Comparison of ENCODE assay signal across 8 mouse cellular contexts in the genomic region with DNA sequence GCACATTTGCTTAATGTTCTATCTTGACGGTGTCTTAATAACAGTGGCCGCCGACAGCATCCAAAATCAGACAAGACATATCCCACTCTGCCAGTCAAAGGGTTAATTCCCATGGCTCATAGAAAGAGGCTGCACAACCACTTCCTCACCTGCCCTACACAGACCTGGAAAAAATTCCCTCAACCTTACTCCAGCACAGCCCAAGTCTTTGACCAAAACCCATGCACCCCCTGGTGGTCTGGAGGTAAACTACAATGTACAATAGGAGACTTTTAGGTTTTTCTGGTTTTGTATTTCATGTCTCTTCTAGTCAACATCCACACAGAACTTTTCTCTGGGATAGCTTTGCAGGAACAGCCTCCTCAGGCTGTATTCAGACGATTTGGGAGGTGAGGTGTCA. TPM values are rescaled to one million over a fixed set of nuclear protein-coding genes. Genes with fewer than 3 reads are reported as not detected.
DNase-seq lines count a peak whose midpoint lies in the region; ATAC-seq and TF ChIP-seq lines count a peak whose summit lies in the region.

No protein-coding gene starts in this region.

- ATAC-seq in hindbrain, embryonic 14.5 days (ENCODE audit: low FRiP score), result no peak
- ATAC-seq in liver, embryonic 14.5 days (ENCODE audit: insufficient read depth), result no peak
- ATAC-seq in neural tube, embryonic 15.5 days (ENCODE audit: low FRiP score), result peak; percentile 62; the same call in 1 of the 2 replicates

- peak overlapping the region; percentile 61; the same call in 1 of the 2 replicates for H3K27ac ChIP-seq in left cerebral cortex, adult 2 months
- H3K27ac ChIP-seq in hindbrain, embryonic 14.5 days, result no peak overlapping the region
- H3K27ac ChIP-seq in liver, embryonic 14.5 days, result no peak overlapping the region
- 0 out of 2 replicates have a peak overlapping the region, but pooled peaks have one; percentile 41 for H3K27ac ChIP-seq in neural tube, embryonic 15.5 days (replicated peaks)

- DNase-seq in left cerebral cortex, adult 2 months (ENCODE audit: extremely low spot score in 1 of 2, low spot score in 2 of 2), result peak in 1 of 2 experiments; percentile 33
- no peak for DNase-seq in left cerebral cortex, adult 11 months (ENCODE audit: low spot score)
- DNase-seq in WW6 (ENCODE audit: low read depth, low spot score), result peak; percentile 53
- DNase-seq in embryo, embryonic 10 days (ENCODE audit: low spot score), result peak; percentile 56
- DNase-seq in hindbrain, embryonic 14.5 days (ENCODE audit: low spot score), result peak; percentile 67
- peak in 1 of 3 experiments; percentile 7 for DNase-seq in liver, embryonic 14.5 days (ENCODE audit: low read depth in 3 of 3, low spot score in 3 of 3)
- no peak for DNase-seq in frontal cortex, postnatal 14 days (ENCODE audit: low spot score in 2 of 2)

- H3K27me3 ChIP-seq in hindbrain, embryonic 14.5 days (ENCODE audit: control insufficient read depth, insufficient read depth, low read length), result no peaks in the 10 kb centered on the region
- no peaks in the 10 kb centered on the region for H3K27me3 ChIP-seq in liver, embryonic 14.5 days (ENCODE audit: control insufficient read depth, insufficient read depth, low read length)
- H3K27me3 ChIP-seq in neural tube, embryonic 15.5 days (replicated peaks), result no peaks in the 10 kb centered on the region

- no peaks in the 10 kb centered on the region for H3K9me3 ChIP-seq in hindbrain, embryonic 14.5 days (ENCODE audit: control insufficient read depth, low read length)
- H3K9me3 ChIP-seq in liver, embryonic 14.5 days (ENCODE audit: control insufficient read depth, low read length), result no peaks in the 10 kb centered on the region
- H3K9me3 ChIP-seq in neural tube, embryonic 15.5 days (replicated peaks), result no peaks in the 10 kb centered on the region

- no peak overlapping the region for H3K9ac ChIP-seq in hindbrain, embryonic 14.5 days
- H3K9ac ChIP-seq in liver, embryonic 14.5 days (replicated peaks), result no peak overlapping the region
- no peak overlapping the region for H3K9ac ChIP-seq in neural tube, embryonic 15.5 days (replicated peaks)

- no peaks in the 10 kb centered on the region for H3K36me3 ChIP-seq in hindbrain, embryonic 14.5 days (replicated peaks; ENCODE audit: control insufficient read depth, insufficient read depth)
- H3K36me3 ChIP-seq in liver, embryonic 14.5 days (replicated peaks; ENCODE audit: control insufficient read depth, insufficient read depth, low read depth), result no peaks in the 10 kb centered on the region
- H3K36me3 ChIP-seq in neural tube, embryonic 15.5 days, result no peaks in the 10 kb centered on the region

- intact Hi-C loops in left cerebral cortex, adult 2 months (cut with DNase I), result loop anchor here (2.0 to 10.0 kb wide), 3 partner anchors 92 to 340 kb away; no protein-coding TSS in a partner anchor

- H3K4me1 ChIP-seq in hindbrain, embryonic 14.5 days (replicated peaks; ENCODE audit: control insufficient read depth, insufficient read depth, low read length), result no peaks in the 10 kb centered on the region; the same call in 1 of the 2 replicates
- no peaks in the 10 kb centered on the region for H3K4me1 ChIP-seq in liver, embryonic 14.5 days (replicated peaks; ENCODE audit: control insufficient read depth in 2 of 2, insufficient read depth in 2 of 2, low read length in 1 of 2)
- H3K4me1 ChIP-seq in neural tube, embryonic 15.5 days, result peaks cover 3% of the 10 kb centered on the region

- no peak overlapping the region for H3K4me3 ChIP-seq in left cerebral cortex, adult 2 months
- no peak overlapping the region for H3K4me3 ChIP-seq in hindbrain, embryonic 14.5 days (replicated peaks; ENCODE audit: low read length)
- no peak overlapping the region for H3K4me3 ChIP-seq in liver, embryonic 14.5 days (ENCODE audit: insufficient read depth in 1 of 2, low read depth in 2 of 2, low read length in 2 of 2)
- H3K4me3 ChIP-seq in neural tube, embryonic 15.5 days (replicated peaks), result no peak overlapping the region

- TF ChIP-seq EP300 in liver, embryonic 14.5 days (IDR thresholded peaks at IDR 0.05; ENCODE audit: low read depth), result no peak

- H3K4me2 ChIP-seq in hindbrain, embryonic 14.5 days (replicated peaks), result no peak overlapping the region
- H3K4me2 ChIP-seq in liver, embryonic 14.5 days (ENCODE audit: low read depth), result no peak overlapping the region
- H3K4me2 ChIP-seq in neural tube, embryonic 15.5 days, result no peak overlapping the region

- 85% methylated on average over 4 of the region's 4 CpGs for WGBS in hindbrain, embryonic 14.5 days
- WGBS in liver, embryonic 14.5 days (ENCODE audit: insufficient replicate concordance), result 63% methylated on average over 4 of the region's 4 CpGs
- WGBS in neural tube, embryonic 15.5 days, result 73% methylated on average over 4 of the region's 4 CpGs

- peak; percentile 79 for TF ChIP-seq CTCF in left cerebral cortex, adult 2 months (IDR thresholded peaks at IDR 0.05)
- peak; percentile 72 for TF ChIP-seq CTCF in liver, embryonic 14.5 days (IDR thresholded peaks at IDR 0.05; ENCODE audit: low read depth)

RNA-seq across cellular contexts. Expression of gene Zfr, which starts 32.8 kb away (rescaled TPM):
- 100 to 1,000 TPM; 343 to 346 TPM for total RNA-seq in left cerebral cortex, adult 2 months (2021)
- polyA plus RNA-seq in hindbrain, embryonic 14.5 days (2014; fragmentation: Nextera tagmentation; extraction: Ambion mirVana), result 228 and 233 TPM in 2 replicates
- polyA plus RNA-seq in liver, embryonic 14.5 days (2012; rRNA removed), result 17.8 and 21.8 TPM in 2 replicates
- polyA plus RNA-seq in liver, embryonic 14.5 days (2014; fragmentation: Nextera tagmentation; extraction: Ambion mirVana), result 42.2 and 49.5 TPM in 2 replicates
- polyA plus RNA-seq in neural tube, embryonic 15.5 days (2015; fragmentation: Nextera tagmentation; extraction: Ambion mirVana), result 162 and 173 TPM in 2 replicates

Comparison
In these comparisons a context has a peak if more than half of its experiments do, and no peak if none do; other contexts are left out.
1. DNase-seq: peak in WW6 (single experiment), embryo, embryonic 10 days (single experiment) and hindbrain, embryonic 14.5 days (single experiment); none in left cerebral cortex, adult 11 months (single experiment) and frontal cortex, postnatal 14 days (0 of 2).
2. H3K27ac ChIP-seq: peak in left cerebral cortex, adult 2 months (single experiment) and neural tube, embryonic 15.5 days (single experiment); none in hindbrain, embryonic 14.5 days (single experiment) and liver, embryonic 14.5 days (single experiment).